Mouse (Mus musculus) macrophage (primary cell): ENCODE measurements at regions not wholly inside any gene's neighbourhood (a gene's known extent, or its start where the extent isn't known, plus 50 kb on each side); places are given as distances from the start of the nearest gene placed in this dataset.

Experiments
- H3K27ac ChIP-seq: fragments of 350-480 bp; formaldehyde crosslinking; 2 replicates; pipeline ENCODE4 v1.9.0; 2021
- H3K36me3 ChIP-seq: fragments of 350-480 bp; formaldehyde crosslinking; 2 replicates; pipeline ENCODE4 v1.9.0; 2021; ENCODE audit errors: inconsistent target
- H3K4me3 ChIP-seq: fragments of 350-480 bp; formaldehyde crosslinking; 2 replicates; pipeline ENCODE4 v1.9.0; 2021; ENCODE audit errors: inconsistent target
- H3K79me2 ChIP-seq: fragments of 350-480 bp; formaldehyde crosslinking; 2 replicates; pipeline ENCODE4 v1.9.0; 2021; ENCODE audit errors: inconsistent target
- WGBS: methylation state at CpG from one replicate; pipeline ENCODE4 v1.1.7; 2026; ENCODE audit warnings: inconsistent platforms; ENCODE audit not compliant: missing documents; 5-methylcytosine and 5-hydroxymethylcytosine counted together

DNA sequence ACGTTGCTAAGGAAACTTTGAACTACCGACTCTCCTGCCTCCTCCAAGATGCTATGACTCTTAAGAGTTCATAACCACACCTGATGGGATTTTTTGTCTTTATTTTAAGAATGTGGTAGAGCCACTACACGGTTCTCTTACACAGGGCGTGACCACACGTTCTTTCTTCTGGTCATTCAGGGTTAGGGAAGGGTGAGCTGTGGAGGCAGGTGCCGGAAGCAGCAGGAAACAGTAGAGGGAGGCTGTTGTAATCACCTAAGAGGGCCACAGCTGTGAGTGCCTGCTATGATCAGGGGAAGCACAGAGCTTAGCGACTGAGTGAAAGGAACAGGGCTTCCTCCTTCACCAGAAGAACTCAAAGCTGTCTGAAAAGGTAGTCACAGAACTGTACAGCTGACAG is 50.6 kb upstream of the Larp1 start:
- no peak overlapping the region for H3K27ac ChIP-seq
- H3K4me3 ChIP-seq, result no peak overlapping the region
- no peaks in the 10 kb centered on the region for H3K79me2 ChIP-seq
- H3K36me3 ChIP-seq, result no peaks in the 10 kb centered on the region
- 28% methylated on average over 7 of the region's 7 CpGs for WGBS

DNA sequence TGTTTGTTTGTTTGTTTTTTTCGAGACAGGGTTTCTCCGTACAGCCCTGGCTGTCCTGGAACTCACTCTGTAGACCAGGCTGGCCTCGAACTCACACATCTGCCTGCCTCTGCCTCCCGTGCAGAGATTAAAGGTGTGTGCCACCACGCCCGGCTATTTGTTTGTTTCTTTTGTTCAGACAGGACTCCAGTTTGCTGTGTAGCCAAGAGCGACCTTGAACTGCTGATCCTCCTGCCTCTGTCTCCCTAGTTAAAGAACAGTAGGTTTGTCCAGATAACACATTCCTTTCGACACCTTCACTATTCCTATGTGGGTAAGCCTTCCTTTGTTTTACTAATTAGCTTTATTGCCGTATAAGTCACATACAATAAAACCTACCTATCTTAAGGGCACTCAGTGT is 52.0 kb upstream of the Larp1 start:
- H3K27ac ChIP-seq, result no peak overlapping the region
- H3K4me3 ChIP-seq, result no peak overlapping the region
- no peaks in the 10 kb centered on the region for H3K36me3 ChIP-seq
- 96% methylated on average over 8 of the region's 9 CpGs for WGBS
- no peaks in the 10 kb centered on the region for H3K79me2 ChIP-seq

DNA sequence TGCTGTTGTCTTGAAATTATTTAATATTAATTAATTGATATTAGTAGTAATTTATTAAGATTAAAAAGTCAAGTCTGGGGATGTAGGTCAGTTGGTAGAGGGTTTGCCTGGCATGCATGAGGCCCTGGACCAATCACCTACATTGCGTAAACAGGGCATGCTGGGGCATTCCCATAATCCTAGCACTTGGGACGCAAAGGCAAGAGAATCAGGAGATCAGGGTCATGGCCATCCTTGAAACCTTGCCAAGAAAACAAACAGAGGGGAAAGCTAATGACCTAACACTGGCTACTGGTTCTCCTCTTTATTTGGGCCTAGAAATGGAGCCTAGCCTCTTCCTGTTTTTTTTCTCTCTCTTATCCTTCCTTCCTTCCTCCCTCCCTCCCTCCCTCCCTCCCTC is 52.8 kb upstream of the Larp1 start:
- H3K79me2 ChIP-seq, result no peaks in the 10 kb centered on the region
- H3K36me3 ChIP-seq, result no peaks in the 10 kb centered on the region
- H3K27ac ChIP-seq, result no peak overlapping the region
- no peak overlapping the region for H3K4me3 ChIP-seq
- WGBS, result 100% methylated on average over 2 of the region's 2 CpGs

DNA sequence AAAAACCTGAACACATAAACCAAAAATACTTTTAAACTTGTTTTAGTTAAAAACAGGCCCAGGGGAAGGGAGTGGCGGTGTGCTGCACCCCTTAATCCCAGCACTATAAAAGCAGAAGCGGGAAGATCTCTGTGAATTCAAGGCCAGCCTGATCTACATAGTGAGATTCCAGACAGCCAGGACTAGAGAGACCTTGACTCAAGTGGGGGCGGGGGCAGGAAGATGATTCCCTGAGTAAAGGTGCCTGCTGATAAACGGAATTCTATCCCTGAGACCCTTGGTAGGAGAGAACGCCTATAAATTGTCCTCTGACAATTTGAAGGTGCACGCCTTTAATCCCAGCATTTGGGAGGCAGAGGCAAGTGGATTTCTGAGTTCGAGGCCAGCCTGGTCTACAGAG is 53.4 kb upstream of the Larp1 start:
- Histone ChIP-seq H3K4me3 (no peak overlapping the region), H3K36me3 (no peaks in the 10 kb centered on the region), H3K79me2 (no peaks in the 10 kb centered on the region), H3K27ac (no peak overlapping the region)
- WGBS, result 100% methylated on average over 6 of the region's 7 CpGs

DNA sequence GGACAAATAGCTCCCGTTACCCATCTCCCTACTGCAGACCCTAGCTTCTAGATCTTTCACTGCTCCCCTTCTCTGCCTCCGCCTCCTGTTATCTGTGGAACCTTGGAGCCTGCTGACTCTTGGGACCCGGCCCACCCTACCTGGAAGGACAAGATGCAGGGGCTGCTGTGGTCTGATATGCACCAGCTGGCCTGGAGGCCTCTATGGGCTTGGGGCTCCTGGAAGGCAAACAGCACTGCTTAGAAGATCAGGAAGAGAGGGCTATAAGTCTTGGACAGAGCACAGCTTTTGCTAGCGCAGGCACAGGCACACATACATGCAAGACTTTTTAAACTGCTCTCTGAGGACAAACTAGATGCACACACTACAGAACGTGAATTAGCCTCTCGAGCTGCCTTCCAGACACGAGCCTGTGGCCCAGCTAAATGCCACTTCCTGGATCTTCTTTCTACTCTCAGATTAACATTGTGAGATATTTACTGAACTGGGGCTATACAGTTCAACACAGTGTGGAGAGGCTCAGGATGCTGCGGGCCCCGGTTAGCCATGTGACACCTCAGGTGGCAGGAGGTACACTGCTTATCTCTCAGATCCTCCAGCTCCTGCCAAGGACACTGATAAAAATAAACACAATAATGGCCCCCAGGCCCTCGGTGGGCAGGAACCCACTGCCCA is 54.2 kb upstream of the Larp1 start:
- Histone ChIP-seq H3K36me3 (no peaks in the 10 kb centered on the region), H3K79me2 (no peaks in the 10 kb centered on the region), H3K27ac (no peak overlapping the region), H3K4me3 (no peak overlapping the region)
- whole genome bisulfite sequencing, result 80% methylated on average over 10 of the region's 10 CpGs

DNA sequence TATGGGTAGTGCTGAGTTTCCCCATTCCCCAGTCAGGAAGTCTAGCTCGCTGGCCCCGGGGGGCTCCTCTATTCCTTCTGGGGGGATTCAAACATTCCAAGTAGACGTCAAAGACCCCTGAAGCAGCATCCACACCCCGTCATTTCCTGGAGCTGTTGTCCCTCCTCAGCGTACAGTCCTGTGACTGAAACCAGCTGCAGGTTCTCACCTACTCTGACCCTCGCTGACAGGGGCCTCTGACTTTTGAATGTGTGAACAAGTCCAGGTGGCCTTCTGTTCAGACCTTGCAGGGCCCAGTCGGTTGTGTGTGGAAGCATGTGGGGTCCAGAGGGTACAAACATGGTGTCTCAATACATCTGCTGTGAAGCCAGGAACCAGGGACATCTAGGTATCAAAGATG is 55.2 kb upstream of the Larp1 start:
- Histone ChIP-seq H3K79me2 (no peaks in the 10 kb centered on the region), H3K36me3 (no peaks in the 10 kb centered on the region), H3K4me3 (no peak overlapping the region), H3K27ac (no peak overlapping the region)
- 92% methylated on average over 7 of the region's 7 CpGs for WGBS

DNA sequence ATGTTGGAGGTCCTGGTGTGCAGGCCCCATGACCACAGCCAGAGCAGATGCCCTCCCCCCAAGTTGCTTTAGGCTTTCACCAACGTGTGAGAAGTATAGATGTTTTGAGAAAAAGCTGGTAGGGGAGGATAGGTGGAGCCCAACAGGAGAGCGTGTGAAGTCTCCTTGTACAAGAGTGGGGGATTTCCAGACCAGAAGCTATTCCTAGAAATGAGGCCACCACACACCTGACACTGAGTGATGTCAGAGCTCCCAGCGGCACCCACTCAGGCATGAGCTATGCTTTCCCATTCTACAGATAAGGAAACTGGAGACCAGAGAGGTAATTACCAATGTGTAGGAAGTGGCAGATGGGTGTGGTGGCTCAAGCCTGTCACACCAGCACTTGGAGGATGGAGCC is 56.2 kb upstream of the Larp1 start:
- Histone ChIP-seq H3K4me3 (no peak overlapping the region), H3K27ac (no peak overlapping the region), H3K36me3 (no peaks in the 10 kb centered on the region), H3K79me2 (no peaks in the 10 kb centered on the region)
- WGBS, result 96% methylated on average over 3 of the region's 3 CpGs

DNA sequence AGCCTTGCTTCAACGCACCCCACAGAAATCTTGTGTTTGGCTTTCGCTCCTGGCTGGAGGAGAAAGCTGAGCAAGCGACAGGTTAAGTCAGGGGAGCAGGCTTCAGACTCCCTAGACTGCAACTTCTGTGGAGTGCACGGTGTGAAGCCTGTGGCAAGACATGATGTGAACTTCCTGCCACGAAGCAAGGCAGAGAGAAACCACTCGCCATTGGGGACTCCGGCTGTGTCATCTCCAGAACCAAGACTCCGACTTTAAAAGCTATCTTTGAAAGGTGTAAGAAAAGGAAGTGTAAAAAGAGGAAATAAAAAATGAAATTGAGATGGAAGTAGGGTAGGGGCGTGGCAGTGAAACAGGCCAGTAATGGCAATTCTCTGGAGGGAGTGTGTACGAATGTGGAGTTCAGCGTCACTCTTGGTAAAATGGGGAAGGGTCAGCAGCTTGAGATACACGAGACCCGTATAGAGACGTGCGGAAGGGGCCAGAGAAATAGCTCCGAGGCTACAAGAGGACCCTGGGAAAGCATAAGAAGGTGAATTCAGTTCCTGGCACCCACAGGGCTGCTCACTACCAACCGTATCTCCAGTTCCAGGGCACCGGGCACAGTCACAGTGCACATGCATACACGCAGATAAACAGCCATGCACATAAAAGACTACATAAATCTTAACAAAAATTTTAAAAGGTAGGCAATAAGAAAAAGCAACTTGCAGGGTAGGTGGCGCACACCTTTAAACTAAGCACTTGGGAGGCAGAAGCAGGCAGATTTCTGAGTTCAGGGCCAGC is 57.1 kb upstream of the Larp1 start:
- WGBS, result 27% methylated on average over 20 of the region's 20 CpGs
- H3K79me2 ChIP-seq, result no peaks in the 10 kb centered on the region
- H3K36me3 ChIP-seq, result no peaks in the 10 kb centered on the region
- H3K27ac ChIP-seq, result no peak overlapping the region
- H3K4me3 ChIP-seq, result peak overlapping the region; percentile 5; the same call in 1 of the 2 replicates

DNA sequence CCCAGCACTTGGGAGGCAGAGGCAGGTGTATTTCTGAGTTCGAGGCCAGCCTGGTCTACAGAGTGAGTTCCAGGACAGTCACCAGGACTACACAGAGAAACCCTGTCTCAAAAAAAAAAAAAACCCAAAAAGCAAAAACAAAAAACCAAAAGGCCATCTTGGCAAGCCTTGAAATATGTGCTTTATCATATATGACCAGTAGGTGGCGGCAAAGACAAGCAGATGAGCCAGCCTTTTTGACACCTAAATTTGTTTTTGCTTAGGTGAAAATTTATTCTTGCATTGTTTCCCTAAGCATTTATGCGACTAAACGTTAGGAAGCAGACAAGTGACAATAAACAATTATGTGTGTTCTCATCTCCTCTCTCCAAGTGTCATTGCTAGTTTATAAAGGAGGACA is 57.9 kb upstream of the Larp1 start:
- Histone ChIP-seq H3K27ac (no peak overlapping the region), H3K4me3 (no peak overlapping the region), H3K79me2 (no peaks in the 10 kb centered on the region), H3K36me3 (no peaks in the 10 kb centered on the region)
- WGBS, result 6% methylated on average over 4 of the region's 4 CpGs

DNA sequence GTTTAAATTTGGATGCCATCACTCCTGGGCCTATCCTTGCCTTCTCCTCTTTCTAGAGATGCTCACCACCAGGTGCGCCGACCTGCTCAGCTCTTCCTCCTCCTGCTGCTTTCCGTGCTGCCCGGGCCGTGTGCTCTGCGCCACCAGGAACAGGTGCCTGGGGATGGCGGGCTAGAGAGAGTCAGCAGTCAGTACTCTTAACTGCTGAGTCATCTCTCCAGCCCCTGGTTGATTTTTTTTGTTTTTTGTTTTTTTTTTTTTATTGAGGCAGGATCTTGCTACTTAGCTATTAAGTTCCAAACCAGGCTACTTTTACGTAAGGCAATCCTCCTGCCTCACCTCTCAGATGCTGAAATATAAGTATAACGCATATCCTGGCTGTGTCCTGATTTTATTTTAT is 59.8 kb upstream of the Larp1 start:
- WGBS, result 53% methylated on average over 9 of the region's 9 CpGs
- H3K27ac ChIP-seq, result no peak overlapping the region
- H3K36me3 ChIP-seq, result no peaks in the 10 kb centered on the region
- H3K79me2 ChIP-seq, result no peaks in the 10 kb centered on the region
- no peak overlapping the region for H3K4me3 ChIP-seq

DNA sequence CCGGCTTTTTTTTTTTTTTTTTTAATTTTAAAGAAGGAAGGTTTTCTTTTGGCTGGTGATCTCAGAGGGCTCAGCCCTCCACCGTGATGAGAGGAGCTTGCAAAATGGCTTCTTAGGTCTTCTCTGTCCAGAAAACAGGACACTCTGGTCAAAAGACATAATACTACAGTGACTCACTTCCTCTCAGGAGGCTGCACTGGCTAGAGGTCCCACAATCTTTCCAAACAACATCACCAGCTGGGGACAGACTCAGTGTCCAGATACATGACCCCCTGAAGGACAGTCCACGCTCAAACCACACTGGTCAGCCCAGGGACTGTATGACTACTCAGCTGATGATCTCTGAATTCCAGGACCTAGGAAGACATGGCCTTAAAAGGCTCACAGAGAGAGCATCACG is 61.5 kb upstream of the Larp1 start:
- Histone ChIP-seq H3K4me3 (no peak overlapping the region), H3K79me2 (no peaks in the 10 kb centered on the region), H3K27ac (no peak overlapping the region), H3K36me3 (no peaks in the 10 kb centered on the region)
- WGBS, result 66% methylated on average over 3 of the region's 4 CpGs

DNA sequence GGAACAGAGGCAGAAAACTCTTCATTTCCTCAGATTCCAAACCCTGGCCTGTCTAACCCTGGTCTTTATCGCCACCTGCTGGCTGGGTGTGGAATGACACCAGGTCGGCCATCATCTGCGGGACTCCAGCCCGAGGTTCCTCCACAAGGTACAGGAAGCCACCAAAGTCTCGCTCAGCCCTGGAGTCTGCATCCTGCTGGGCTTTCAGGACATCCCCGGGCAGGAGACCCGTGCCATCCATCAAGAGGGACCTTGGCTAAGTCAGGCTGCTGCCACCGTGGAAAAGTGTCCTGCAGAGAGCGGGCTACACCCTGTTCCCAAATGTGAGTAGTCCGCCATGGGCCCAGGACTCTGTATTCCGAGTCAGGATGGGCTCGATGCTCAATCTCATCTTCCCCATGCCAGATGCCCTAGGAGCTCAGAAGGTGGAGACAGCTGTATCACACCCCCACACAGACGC is 74.4 kb upstream of the Larp1 start:
- no peak overlapping the region for H3K4me3 ChIP-seq
- H3K79me2 ChIP-seq, result no peaks in the 10 kb centered on the region
- WGBS, result 19% methylated on average over 13 of the region's 13 CpGs
- no peak overlapping the region for H3K27ac ChIP-seq
- no peaks in the 10 kb centered on the region for H3K36me3 ChIP-seq

DNA sequence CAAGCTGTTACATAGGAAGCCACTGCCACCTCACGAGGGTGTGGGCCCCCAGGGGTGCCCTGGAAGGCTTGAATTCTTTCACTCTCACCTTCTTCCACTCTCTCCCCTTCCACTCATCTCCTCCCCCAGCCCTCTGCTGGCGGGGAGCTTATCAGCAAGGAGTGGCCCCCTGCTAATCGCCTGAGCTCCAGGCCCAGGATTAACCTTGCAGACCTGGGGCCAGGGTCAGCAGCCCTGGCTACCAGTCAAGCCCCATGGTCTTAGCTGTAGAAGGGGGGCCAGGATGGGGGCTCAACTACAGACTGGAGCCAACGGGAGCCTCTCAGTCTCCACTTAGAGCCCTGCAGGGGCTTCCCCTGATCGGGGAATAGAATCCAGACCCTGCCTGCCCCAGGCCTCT is 75.8 kb upstream of the Larp1 start:
- Histone ChIP-seq H3K79me2 (no peaks in the 10 kb centered on the region), H3K4me3 (no peak overlapping the region), H3K36me3 (no peaks in the 10 kb centered on the region), H3K27ac (no peak overlapping the region)
- 55% methylated on average over 4 of the region's 5 CpGs for WGBS

DNA sequence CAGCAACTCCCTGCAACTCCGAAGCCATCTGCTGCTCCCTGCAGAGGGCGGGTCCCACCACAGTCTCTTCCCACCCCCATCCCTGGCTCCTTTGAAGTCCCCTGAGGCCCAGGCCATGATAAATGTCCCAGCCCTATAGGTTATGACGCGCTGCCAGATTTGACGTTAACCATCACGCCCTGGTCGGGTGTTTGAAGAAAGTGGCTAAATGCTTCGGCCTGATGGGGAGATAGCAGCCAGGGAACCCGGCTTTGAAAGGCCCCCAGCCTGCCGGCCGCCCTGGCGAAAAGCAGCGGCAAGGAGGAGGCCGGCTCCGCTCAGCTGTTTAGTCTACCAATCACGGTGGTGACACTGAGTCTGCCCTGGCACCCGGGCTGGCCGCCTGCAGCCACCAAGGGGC is 79.4 kb upstream of the Larp1 start:
- H3K27ac ChIP-seq, result no peak overlapping the region
- H3K36me3 ChIP-seq, result no peaks in the 10 kb centered on the region
- no peak overlapping the region for H3K4me3 ChIP-seq
- H3K79me2 ChIP-seq, result no peaks in the 10 kb centered on the region
- WGBS, result 66% methylated on average over 18 of the region's 18 CpGs

DNA sequence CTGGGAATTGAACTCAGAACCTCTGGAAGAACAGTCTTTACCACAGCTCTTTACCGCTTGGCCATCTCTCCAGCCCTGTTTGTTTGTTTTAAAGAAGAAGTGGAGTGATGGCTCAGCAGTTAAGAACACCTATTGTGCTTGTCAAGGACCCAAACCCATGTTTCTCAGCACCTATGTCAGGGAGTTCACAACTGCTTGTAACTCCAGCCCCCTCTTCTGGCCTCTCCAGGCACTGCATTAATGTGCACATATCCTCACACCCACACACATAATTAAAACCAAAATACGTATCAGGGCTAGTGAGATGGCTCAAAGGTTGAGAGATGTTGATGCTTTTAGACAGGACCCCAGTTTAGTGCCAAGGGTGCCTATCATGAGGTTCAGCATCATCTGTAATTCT is 87.6 kb upstream of the Hand1 start:
- WGBS, result 91% methylated on average over 2 of the region's 2 CpGs
- H3K79me2 ChIP-seq, result no peaks in the 10 kb centered on the region
- no peaks in the 10 kb centered on the region for H3K36me3 ChIP-seq
- H3K27ac ChIP-seq, result no peak overlapping the region
- no peak overlapping the region for H3K4me3 ChIP-seq
